Mouse (Mus musculus): ENCODE results near the gene Sftpa1. TPM values are rescaled to one million over a fixed set of nuclear protein-coding genes. Genes with fewer than 3 reads are reported as not detected.
A peak's percentile ranks its signal among the peaks of the same experiment; 100 is the strongest.

Gene Sftpa1
- not detected in 2 replicates for polyA plus RNA-seq (2014; fragmentation: Nextera tagmentation; extraction: Ambion mirVana)

DNA sequence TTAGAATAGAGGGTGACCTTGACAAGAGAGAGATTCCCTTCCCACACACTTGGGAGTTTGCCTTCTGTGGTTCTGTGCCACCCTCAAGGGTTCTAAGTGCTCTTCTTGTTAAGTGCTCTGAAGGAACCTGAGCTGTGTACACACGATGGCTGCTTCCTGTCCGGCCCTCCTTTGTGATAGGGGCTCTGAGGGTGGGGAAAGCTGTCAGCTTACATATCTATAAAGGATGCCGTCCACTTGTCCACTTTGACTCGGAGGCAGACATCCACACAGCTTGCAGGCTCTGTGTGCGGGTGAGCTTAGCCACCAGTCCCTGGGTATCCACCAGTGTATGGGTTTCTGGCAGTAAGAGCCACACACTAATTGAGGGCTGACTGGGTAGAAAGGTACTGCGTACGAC is at the start of gene Sftpa1:
Gene Sftpa1 (plus strand): TSS at position 243 of the 400 bp plus-strand sequence.
- Histone ChIP-seq H3K4me1 (ENCODE audit: control insufficient read depth, insufficient read depth, low read length) (no peaks in the 10 kb centered on the region), H3K27ac (replicated peaks; ENCODE audit: low read depth, low read length) (no peak within 1 kb of the TSS), H3K4me2 (ENCODE audit: low read depth, low read length) (no peak within 1 kb of the TSS), H3K4me3 (ENCODE audit: low read depth, low read length) (no peak within 1 kb of the TSS), H3K27me3 (ENCODE audit: control insufficient read depth, insufficient read depth, low read length) (no peaks in the 10 kb centered on the region), H3K9me3 (replicated peaks; ENCODE audit: control insufficient read depth, low read length) (no peaks in the 10 kb centered on the region), H3K9ac (replicated peaks; ENCODE audit: low read length) (no peak within 1 kb of the TSS), H3K36me3 (replicated peaks; ENCODE audit: control insufficient read depth, insufficient read depth, low read depth, low read length) (no peaks in the 10 kb centered on the region)
- WGBS = 83% methylated on average over 7 of the region's 7 CpGs
- ATAC-seq (replicated peaks; ENCODE audit: insufficient number of reproducible peaks, low FRiP score, low TSS enrichment, low read depth) (no peak), DNase-seq (ENCODE audit: low spot score) (no peak)

DNA sequence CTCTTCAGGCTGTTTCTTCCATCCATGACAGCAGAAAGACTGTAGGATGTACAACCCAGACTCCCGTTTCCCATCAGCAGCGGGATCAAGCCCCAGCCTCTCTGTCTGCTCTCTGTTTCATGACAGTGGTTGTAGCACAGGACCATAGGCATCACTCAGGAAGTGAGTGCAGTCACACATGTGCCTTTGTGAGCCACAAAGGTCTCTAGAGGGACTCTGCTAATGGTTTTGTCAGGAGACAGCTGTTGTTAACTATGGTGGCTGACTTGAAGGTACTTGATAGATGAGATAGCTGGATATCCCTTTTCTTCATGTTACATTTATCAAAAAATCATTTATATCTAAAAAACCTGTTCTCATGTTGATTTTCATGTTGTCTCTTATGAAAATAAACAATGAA is 49.2 kb upstream of the Sftpa1 start:
- no peak overlapping the region for H3K4me3 ChIP-seq (ENCODE audit: low read depth, low read length)
- H3K4me2 ChIP-seq (ENCODE audit: low read depth, low read length) = no peak overlapping the region
- 89% methylated on average over 2 of the region's 2 CpGs for WGBS
- no peaks in the 10 kb centered on the region for H3K4me1 ChIP-seq (ENCODE audit: control insufficient read depth, insufficient read depth, low read length)
- no peak overlapping the region for H3K9ac ChIP-seq (replicated peaks; ENCODE audit: low read length)
- no peaks in the 10 kb centered on the region for H3K9me3 ChIP-seq (replicated peaks; ENCODE audit: control insufficient read depth, low read length)
- DNase-seq (ENCODE audit: low spot score) (no peak), ATAC-seq (replicated peaks; ENCODE audit: insufficient number of reproducible peaks, low FRiP score, low TSS enrichment, low read depth) (no peak)
- no peaks in the 10 kb centered on the region for H3K36me3 ChIP-seq (replicated peaks; ENCODE audit: control insufficient read depth, insufficient read depth, low read depth, low read length)
- H3K27ac ChIP-seq (replicated peaks; ENCODE audit: low read depth, low read length) = no peak overlapping the region
- H3K27me3 ChIP-seq (ENCODE audit: control insufficient read depth, insufficient read depth, low read length) = no peaks in the 10 kb centered on the region

DNA sequence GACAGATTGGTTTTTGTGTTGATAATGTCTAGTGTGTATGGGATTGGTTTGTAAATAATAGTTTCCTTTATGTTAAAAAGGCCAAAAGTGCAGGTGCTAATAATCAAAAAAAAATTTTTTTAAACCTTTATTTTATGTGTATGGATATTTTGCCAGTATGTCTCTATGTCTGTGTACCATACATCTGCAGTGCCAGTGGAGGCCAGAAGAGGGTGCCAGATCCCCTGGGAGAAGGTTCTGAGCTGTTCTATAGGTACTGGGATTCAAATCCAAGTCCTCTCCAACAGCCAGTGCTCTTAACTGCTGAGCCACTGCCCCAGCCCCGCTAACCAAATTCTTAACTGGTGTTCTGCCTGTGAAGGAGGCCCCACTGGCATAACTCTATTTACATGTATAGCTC is 44.1 kb upstream of the Sftpa1 start:
- DNase-seq (ENCODE audit: low spot score) (peak; percentile 9), ATAC-seq (replicated peaks; ENCODE audit: insufficient number of reproducible peaks, low FRiP score, low TSS enrichment, low read depth) (no peak)
- WGBS = 79% methylated on average over 1 of the region's 1 CpGs

DNA sequence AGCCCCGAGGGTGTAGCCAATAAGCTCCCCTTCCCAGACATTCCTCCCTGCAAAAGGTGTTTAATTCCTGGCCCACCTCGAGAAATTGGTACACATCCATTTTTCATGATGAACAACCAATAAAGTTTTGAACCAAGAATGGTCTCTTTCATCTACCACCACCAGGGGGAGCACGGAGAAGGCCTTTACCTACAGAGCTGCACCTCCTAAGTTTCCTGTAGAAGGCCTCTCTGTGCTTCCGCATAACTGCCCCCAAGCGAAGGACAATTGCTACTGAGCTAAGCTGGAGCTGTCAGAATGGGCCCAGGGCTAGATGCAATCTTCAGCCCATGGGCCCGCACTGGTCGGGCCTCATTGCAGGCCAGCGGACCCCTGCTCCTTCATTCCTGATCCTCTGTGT is 40.8 kb upstream of the Sftpa1 start:
- Histone ChIP-seq H3K4me1 (ENCODE audit: control insufficient read depth, insufficient read depth, low read length) (no peaks in the 10 kb centered on the region), H3K27me3 (ENCODE audit: control insufficient read depth, insufficient read depth, low read length) (no peaks in the 10 kb centered on the region), H3K27ac (replicated peaks; ENCODE audit: low read depth, low read length) (no peak overlapping the region), H3K4me3 (ENCODE audit: low read depth, low read length) (no peak overlapping the region), H3K4me2 (ENCODE audit: low read depth, low read length) (no peak overlapping the region), H3K9me3 (replicated peaks; ENCODE audit: control insufficient read depth, low read length) (no peaks in the 10 kb centered on the region), H3K9ac (replicated peaks; ENCODE audit: low read length) (no peak overlapping the region), H3K36me3 (replicated peaks; ENCODE audit: control insufficient read depth, insufficient read depth, low read depth, low read length) (no peaks in the 10 kb centered on the region)
- ATAC-seq (replicated peaks; ENCODE audit: insufficient number of reproducible peaks, low FRiP score, low TSS enrichment, low read depth) (no peak), DNase-seq (ENCODE audit: low spot score) (peak; percentile 48)
- 45% methylated on average over 8 of the region's 8 CpGs for WGBS

More for the DNA sequence above, 44.1 kb upstream of the Sftpa1 start:
- no peak overlapping the region for H3K4me2 ChIP-seq (ENCODE audit: low read depth, low read length)
- H3K27ac ChIP-seq (replicated peaks; ENCODE audit: low read depth, low read length) = no peak overlapping the region
- H3K4me1 ChIP-seq (ENCODE audit: control insufficient read depth, insufficient read depth, low read length) = no peaks in the 10 kb centered on the region
- no peaks in the 10 kb centered on the region for H3K36me3 ChIP-seq (replicated peaks; ENCODE audit: control insufficient read depth, insufficient read depth, low read depth, low read length)
- H3K27me3 ChIP-seq (ENCODE audit: control insufficient read depth, insufficient read depth, low read length) = no peaks in the 10 kb centered on the region
- H3K9me3 ChIP-seq (replicated peaks; ENCODE audit: control insufficient read depth, low read length) = no peaks in the 10 kb centered on the region
- no peak overlapping the region for H3K9ac ChIP-seq (replicated peaks; ENCODE audit: low read length)
- no peak overlapping the region for H3K4me3 ChIP-seq (ENCODE audit: low read depth, low read length)

DNA sequence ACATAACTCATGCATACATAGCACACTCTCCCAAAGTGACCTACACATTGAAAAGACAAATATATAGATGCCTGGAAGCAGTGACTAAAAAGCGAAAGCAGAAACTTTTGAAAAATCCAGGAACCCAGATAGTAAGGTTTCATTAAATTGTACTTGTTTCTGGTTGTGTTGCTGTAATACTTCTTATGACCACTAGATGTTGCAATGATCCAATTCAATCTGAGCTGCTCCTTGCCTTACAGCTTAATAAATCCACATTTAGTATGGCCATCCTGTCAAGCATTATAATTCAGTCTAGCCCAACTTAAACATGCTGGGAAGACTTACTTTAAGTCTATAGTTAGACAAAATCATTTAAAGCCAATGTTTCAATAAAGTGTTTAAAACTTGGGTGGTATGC is 37.5 kb upstream of the Sftpa1 start:
- H3K36me3 ChIP-seq (replicated peaks; ENCODE audit: control insufficient read depth, insufficient read depth, low read depth, low read length) = no peaks in the 10 kb centered on the region
- 54% methylated on average over 1 of the region's 1 CpGs for WGBS
- no peak for ATAC-seq (replicated peaks; ENCODE audit: insufficient number of reproducible peaks, low FRiP score, low TSS enrichment, low read depth)

DNA sequence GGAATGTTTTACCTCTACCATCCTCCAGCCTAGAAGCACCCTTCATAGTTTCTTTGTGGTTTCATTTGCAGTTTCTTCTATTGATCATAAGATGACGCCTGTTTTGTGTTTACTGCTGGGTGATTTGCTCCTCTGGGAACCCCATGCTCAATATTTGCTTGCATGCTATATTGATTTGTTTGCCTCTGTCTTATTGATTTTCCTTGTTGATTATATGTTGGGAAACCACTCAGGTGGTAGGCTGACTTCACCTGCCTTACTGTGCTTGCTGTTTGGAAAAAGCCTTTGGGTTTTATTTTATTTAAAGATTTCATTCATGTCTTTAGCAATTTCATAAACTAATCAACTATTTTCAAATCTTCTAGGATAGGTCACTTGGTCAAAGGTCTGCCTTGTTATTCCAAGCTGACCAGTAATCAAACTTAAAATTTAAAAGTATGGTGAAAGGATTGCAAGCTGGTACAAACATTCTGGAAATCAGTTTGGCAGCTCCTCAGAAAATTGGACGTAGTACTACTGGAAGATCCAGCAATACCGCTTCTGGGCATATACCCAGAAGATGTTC is 35.2 kb upstream of the Sftpa1 start:
- no peak overlapping the region for H3K4me2 ChIP-seq (ENCODE audit: low read depth, low read length)
- no peaks in the 10 kb centered on the region for H3K9me3 ChIP-seq (replicated peaks; ENCODE audit: control insufficient read depth, low read length)
- no peak overlapping the region for H3K9ac ChIP-seq (replicated peaks; ENCODE audit: low read length)
- no peak overlapping the region for H3K27ac ChIP-seq (replicated peaks; ENCODE audit: low read depth, low read length)
- H3K4me1 ChIP-seq (ENCODE audit: control insufficient read depth, insufficient read depth, low read length) = no peaks in the 10 kb centered on the region
- H3K36me3 ChIP-seq (replicated peaks; ENCODE audit: control insufficient read depth, insufficient read depth, low read depth, low read length) = no peaks in the 10 kb centered on the region
- no peak for ATAC-seq (replicated peaks; ENCODE audit: insufficient number of reproducible peaks, low FRiP score, low TSS enrichment, low read depth)
- no peak overlapping the region for H3K4me3 ChIP-seq (ENCODE audit: low read depth, low read length)
- DNase-seq (ENCODE audit: low spot score) = no peak
- WGBS = 84% methylated on average over 3 of the region's 3 CpGs
- no peaks in the 10 kb centered on the region for H3K27me3 ChIP-seq (ENCODE audit: control insufficient read depth, insufficient read depth, low read length)

More for the DNA sequence above, 37.5 kb upstream of the Sftpa1 start:
- Histone ChIP-seq H3K27ac (replicated peaks; ENCODE audit: low read depth, low read length) (no peak overlapping the region), H3K4me2 (ENCODE audit: low read depth, low read length) (no peak overlapping the region), H3K27me3 (ENCODE audit: control insufficient read depth, insufficient read depth, low read length) (no peaks in the 10 kb centered on the region), H3K4me3 (ENCODE audit: low read depth, low read length) (no peak overlapping the region), H3K4me1 (ENCODE audit: control insufficient read depth, insufficient read depth, low read length) (no peaks in the 10 kb centered on the region), H3K9me3 (replicated peaks; ENCODE audit: control insufficient read depth, low read length) (no peaks in the 10 kb centered on the region), H3K9ac (replicated peaks; ENCODE audit: low read length) (no peak overlapping the region)
- DNase-seq (ENCODE audit: low spot score) = peak; percentile 10

DNA sequence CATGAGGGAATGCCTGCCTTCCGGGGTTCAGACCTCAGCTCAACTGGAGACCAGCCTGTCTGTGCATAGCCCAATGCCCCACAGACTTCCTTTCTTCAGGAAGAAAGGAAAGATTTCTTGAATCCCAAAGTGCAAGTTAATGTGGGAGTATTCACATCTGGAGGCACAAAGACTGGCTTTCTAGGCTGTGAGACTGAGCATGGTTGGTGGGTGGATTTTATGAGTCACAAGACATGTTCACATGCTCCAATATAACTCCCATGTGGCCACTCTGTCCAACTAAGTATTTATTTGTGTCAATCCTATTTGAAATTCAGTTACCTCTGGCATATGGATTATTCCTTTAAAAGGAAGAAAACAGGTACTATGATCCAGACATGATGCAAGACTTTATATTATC is 32.9 kb upstream of the Sftpa1 start:
- no peak overlapping the region for H3K9ac ChIP-seq (replicated peaks; ENCODE audit: low read length)
- H3K27ac ChIP-seq (replicated peaks; ENCODE audit: low read depth, low read length) = no peak overlapping the region
- no peaks in the 10 kb centered on the region for H3K27me3 ChIP-seq (ENCODE audit: control insufficient read depth, insufficient read depth, low read length)
- H3K4me3 ChIP-seq (ENCODE audit: low read depth, low read length) = no peak overlapping the region
- H3K36me3 ChIP-seq (replicated peaks; ENCODE audit: control insufficient read depth, insufficient read depth, low read depth, low read length) = no peaks in the 10 kb centered on the region
- no peak for DNase-seq (ENCODE audit: low spot score)
- ATAC-seq (replicated peaks; ENCODE audit: insufficient number of reproducible peaks, low FRiP score, low TSS enrichment, low read depth) = no peak
- no peaks in the 10 kb centered on the region for H3K4me1 ChIP-seq (ENCODE audit: control insufficient read depth, insufficient read depth, low read length)
- H3K9me3 ChIP-seq (replicated peaks; ENCODE audit: control insufficient read depth, low read length) = no peaks in the 10 kb centered on the region
- 95% methylated on average over 1 of the region's 1 CpGs for WGBS
- no peak overlapping the region for H3K4me2 ChIP-seq (ENCODE audit: low read depth, low read length)

DNA sequence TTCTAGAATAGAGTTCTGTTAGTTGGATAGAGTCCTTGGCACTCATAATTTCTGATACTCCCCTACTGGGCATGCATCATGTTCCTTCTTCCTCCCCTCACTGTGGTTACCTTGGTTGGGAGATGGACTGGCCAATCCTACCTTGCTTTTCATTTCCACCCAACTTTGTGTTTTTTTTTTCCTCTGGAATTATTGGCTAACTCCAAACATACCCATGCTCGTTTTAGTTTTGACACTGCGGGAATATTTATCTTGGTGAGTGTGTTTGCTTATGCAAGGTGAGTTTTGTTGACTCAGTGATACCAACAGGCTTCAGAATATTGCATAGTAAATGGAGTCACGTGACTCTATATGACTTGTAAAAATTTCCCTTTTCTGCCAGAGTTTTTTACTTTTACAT is 30.9 kb upstream of the Sftpa1 start:
- no peaks in the 10 kb centered on the region for H3K4me1 ChIP-seq (ENCODE audit: control insufficient read depth, insufficient read depth, low read length)
- H3K27ac ChIP-seq (replicated peaks; ENCODE audit: low read depth, low read length) = no peak overlapping the region
- no peaks in the 10 kb centered on the region for H3K27me3 ChIP-seq (ENCODE audit: control insufficient read depth, insufficient read depth, low read length)
- DNase-seq (ENCODE audit: low spot score) (no peak), ATAC-seq (replicated peaks; ENCODE audit: insufficient number of reproducible peaks, low FRiP score, low TSS enrichment, low read depth) (no peak)
- no peaks in the 10 kb centered on the region for H3K36me3 ChIP-seq (replicated peaks; ENCODE audit: control insufficient read depth, insufficient read depth, low read depth, low read length)
- no peaks in the 10 kb centered on the region for H3K9me3 ChIP-seq (replicated peaks; ENCODE audit: control insufficient read depth, low read length)
- H3K9ac ChIP-seq (replicated peaks; ENCODE audit: low read length) = no peak overlapping the region
- no peak overlapping the region for H3K4me3 ChIP-seq (ENCODE audit: low read depth, low read length)
- H3K4me2 ChIP-seq (ENCODE audit: low read depth, low read length) = no peak overlapping the region
- WGBS = 79% methylated on average over 3 of the region's 3 CpGs
